Mouse (Mus musculus): ENCODE data around the gene Bmpr1b. TPM values are rescaled to one million over a fixed set of nuclear protein-coding genes. Genes with fewer than 3 reads are reported as not detected.

Gene Bmpr1b
- polyA plus RNA-seq, 1 experiment from 2014 or later = 7.2 TPM

GRCm38 (mm10) chr3:141882496-141882895 is 286.7 kb downstream of the Bmpr1b start:
- 0 out of 2 replicates have a peak, but pooled peaks cover 2% of the 10 kb centered on the region for H3K36me3 ChIP-seq

GRCm38 (mm10) chr3:141872337-141873042 is 296.7 kb downstream of the Bmpr1b start:
- Histone ChIP-seq H3K4me1 (no peaks in the 10 kb centered on the region), H3K9me3 (replicated peaks) (no peaks in the 10 kb centered on the region), H3K27me3 (ENCODE audit: low read depth, poor library complexity, severe bottlenecking) (no peaks in the 10 kb centered on the region), H3K36me3 (peaks cover 6% of the 10 kb centered on the region; the same call in 1 of the 2 replicates), H3K27ac (no peak overlapping the region), H3K4me3 (no peak overlapping the region)
- 93% methylated on average over 10 of the region's 10 CpGs for WGBS
- no peak for DNase-seq (ENCODE audit: low spot score)

More at GRCm38 (mm10) chr3:141882496-141882895, 286.7 kb downstream of the Bmpr1b start:
- H3K27ac ChIP-seq = no peak overlapping the region
- no peak overlapping the region for H3K4me3 ChIP-seq
- 86% methylated on average over 2 of the region's 2 CpGs for WGBS
- DNase-seq (ENCODE audit: low spot score) = no peak
- no peaks in the 10 kb centered on the region for H3K27me3 ChIP-seq (ENCODE audit: low read depth, poor library complexity, severe bottlenecking)
- no peaks in the 10 kb centered on the region for H3K9me3 ChIP-seq (replicated peaks)
- no peaks in the 10 kb centered on the region for H3K4me1 ChIP-seq

GRCm38 (mm10) chr3:141871805-141872204 is 297.4 kb downstream of the Bmpr1b start:
- no peak for DNase-seq (ENCODE audit: low spot score)
- 73% methylated on average over 3 of the region's 3 CpGs for WGBS
- Histone ChIP-seq H3K36me3 (peaks cover 6% of the 10 kb centered on the region; the same call in 1 of the 2 replicates), H3K4me3 (no peak overlapping the region), H3K4me1 (no peaks in the 10 kb centered on the region), H3K9me3 (replicated peaks) (no peaks in the 10 kb centered on the region), H3K27me3 (ENCODE audit: low read depth, poor library complexity, severe bottlenecking) (no peaks in the 10 kb centered on the region), H3K27ac (no peak overlapping the region)

- H3K4me1 ChIP-seq = no peaks in the 10 kb centered on the region
- 31% methylated on average over 13 of the region's 13 CpGs for WGBS
- peak; percentile 66 for DNase-seq (ENCODE audit: low spot score)
These were observed 306.3 kb downstream of the Bmpr1b start for GRCm38 (mm10) chr3:141862816-141863461.

GRCm38 (mm10) chr3:141857123-141857522 is 312.1 kb downstream of the Bmpr1b start:
- H3K4me1 ChIP-seq = no peaks in the 10 kb centered on the region
- peaks cover 14% of the 10 kb centered on the region; the same call in 1 of the 2 replicates for H3K36me3 ChIP-seq
- no peaks in the 10 kb centered on the region for H3K27me3 ChIP-seq (ENCODE audit: low read depth, poor library complexity, severe bottlenecking)
- H3K4me3 ChIP-seq = no peak overlapping the region
- no peak overlapping the region for H3K27ac ChIP-seq
- no peak for DNase-seq (ENCODE audit: low spot score)
- no peaks in the 10 kb centered on the region for H3K9me3 ChIP-seq (replicated peaks)
- 95% methylated on average over 8 of the region's 8 CpGs for WGBS

More at GRCm38 (mm10) chr3:141862816-141863461, 306.3 kb downstream of the Bmpr1b start:
- Histone ChIP-seq H3K27me3 (ENCODE audit: low read depth, poor library complexity, severe bottlenecking) (no peaks in the 10 kb centered on the region), H3K4me3 (no peak overlapping the region), H3K27ac (no peak overlapping the region), H3K9me3 (replicated peaks) (no peaks in the 10 kb centered on the region), H3K36me3 (no peaks in the 10 kb centered on the region)

- Histone ChIP-seq H3K9me3 (replicated peaks) (no peaks in the 10 kb centered on the region), H3K27me3 (ENCODE audit: low read depth, poor library complexity, severe bottlenecking) (no peaks in the 10 kb centered on the region), H3K4me1 (no peaks in the 10 kb centered on the region), H3K27ac (no peak overlapping the region), H3K4me3 (no peak overlapping the region), H3K36me3 (peaks cover 14% of the 10 kb centered on the region; the same call in 1 of the 2 replicates)
- WGBS = 87% methylated on average over 4 of the region's 4 CpGs
- no peak for DNase-seq (ENCODE audit: low spot score)
These were observed 314.9 kb downstream of the Bmpr1b start for GRCm38 (mm10) chr3:141854339-141854738.

GRCm38 (mm10) chr3:141850141-141850540 is 319.1 kb downstream of the Bmpr1b start:
- no peak overlapping the region for H3K27ac ChIP-seq
- no peaks in the 10 kb centered on the region for H3K4me1 ChIP-seq
- no peak overlapping the region for H3K4me3 ChIP-seq
- 79% methylated on average over 7 of the region's 7 CpGs for WGBS
- DNase-seq (ENCODE audit: low spot score) = no peak
- no peaks in the 10 kb centered on the region for H3K9me3 ChIP-seq (replicated peaks)
- H3K36me3 ChIP-seq = peaks cover under 1% of the 10 kb centered on the region; the same call in 1 of the 2 replicates
- no peaks in the 10 kb centered on the region for H3K27me3 ChIP-seq (ENCODE audit: low read depth, poor library complexity, severe bottlenecking)

- no peak for DNase-seq (ENCODE audit: low spot score)
- H3K36me3 ChIP-seq = no peaks in the 10 kb centered on the region
- 52% methylated on average over 1 of the region's 1 CpGs for WGBS
- H3K27me3 ChIP-seq (ENCODE audit: low read depth, poor library complexity, severe bottlenecking) = no peaks in the 10 kb centered on the region
- H3K27ac ChIP-seq = no peak overlapping the region
- no peaks in the 10 kb centered on the region for H3K4me1 ChIP-seq
- H3K9me3 ChIP-seq (replicated peaks) = no peaks in the 10 kb centered on the region
- H3K4me3 ChIP-seq = no peak overlapping the region
These were observed 320.0 kb downstream of the Bmpr1b start for GRCm38 (mm10) chr3:141849206-141849605.

GRCm38 (mm10) chr3:141838864-141839263 is 330.4 kb downstream of the Bmpr1b start:
- Histone ChIP-seq H3K27me3 (ENCODE audit: low read depth, poor library complexity, severe bottlenecking) (no peaks in the 10 kb centered on the region), H3K36me3 (no peaks in the 10 kb centered on the region), H3K9me3 (replicated peaks) (no peaks in the 10 kb centered on the region), H3K4me3 (no peak overlapping the region), H3K27ac (no peak overlapping the region), H3K4me1 (no peaks in the 10 kb centered on the region)
- 45% methylated on average over 7 of the region's 7 CpGs for WGBS
- peak; percentile 48 for DNase-seq (ENCODE audit: low spot score)

GRCm38 (mm10) chr3:141831135-141831534 is 338.1 kb downstream of the Bmpr1b start:
- Histone ChIP-seq H3K4me1 (no peaks in the 10 kb centered on the region), H3K36me3 (peaks cover 8% of the 10 kb centered on the region; the same call in 1 of the 2 replicates), H3K9me3 (replicated peaks) (no peaks in the 10 kb centered on the region), H3K27me3 (ENCODE audit: low read depth, poor library complexity, severe bottlenecking) (no peaks in the 10 kb centered on the region), H3K27ac (no peak overlapping the region), H3K4me3 (no peak overlapping the region)
- DNase-seq (ENCODE audit: low spot score) = peak; percentile 62
- 32% methylated on average over 3 of the region's 3 CpGs for WGBS

- 87% methylated on average over 5 of the region's 5 CpGs for WGBS
- Histone ChIP-seq H3K27ac (no peak overlapping the region), H3K4me1 (no peaks in the 10 kb centered on the region), H3K9me3 (replicated peaks) (no peaks in the 10 kb centered on the region), H3K36me3 (peaks cover 8% of the 10 kb centered on the region; the same call in 1 of the 2 replicates), H3K27me3 (ENCODE audit: low read depth, poor library complexity, severe bottlenecking) (no peaks in the 10 kb centered on the region), H3K4me3 (no peak overlapping the region)
- no peak for DNase-seq (ENCODE audit: low spot score)
These were observed 340.9 kb downstream of the Bmpr1b start for GRCm38 (mm10) chr3:141828301-141828700.

- no peak overlapping the region for H3K4me3 ChIP-seq
- 35% methylated on average over 13 of the region's 13 CpGs for WGBS
- peaks cover 11% of the 10 kb centered on the region for H3K4me1 ChIP-seq
- 0 out of 2 replicates have a peak, but pooled peaks cover 2% of the 10 kb centered on the region for H3K36me3 ChIP-seq
- H3K27ac ChIP-seq = no peak overlapping the region
- peak; percentile 36 for DNase-seq (ENCODE audit: low spot score)
- no peaks in the 10 kb centered on the region for H3K27me3 ChIP-seq (ENCODE audit: low read depth, poor library complexity, severe bottlenecking)
- H3K9me3 ChIP-seq (replicated peaks) = no peaks in the 10 kb centered on the region
These were observed 349.8 kb downstream of the Bmpr1b start for GRCm38 (mm10) chr3:141819331-141819941.

Measured in limb, embryonic 10.5 days (tissue).